Mouse (Mus musculus): ENCODE measurements around the gene Obsl1.

Obsl1 gene

GRCm38 (mm10) chr1:75505956-75506831 lies at the start of gene Obsl1:
Gene Obsl1 (minus strand): TSS chr1:75506452.
- DNase-seq (ENCODE audit: low read depth, low spot score): peak; percentile 18

- no peak for DNase-seq (ENCODE audit: low read depth, low spot score)
Measured at GRCm38 (mm10) chr1:75555680-75556079, 49.4 kb upstream of the Obsl1 start.

GRCm38 (mm10) chr1:75550586-75550985 lies 44.3 kb upstream of the Obsl1 start:
- DNase-seq (ENCODE audit: low read depth, low spot score): no peak

- no peak for DNase-seq (ENCODE audit: low read depth, low spot score)
Measured at GRCm38 (mm10) chr1:75549289-75550279, 43.3 kb upstream of the Obsl1 start.

- no peak for DNase-seq (ENCODE audit: low read depth, low spot score)
Measured at GRCm38 (mm10) chr1:75548871-75549270, 42.6 kb upstream of the Obsl1 start.

- no peak for DNase-seq (ENCODE audit: low read depth, low spot score)
Measured at GRCm38 (mm10) chr1:75548083-75548482, 41.8 kb upstream of the Obsl1 start.

GRCm38 (mm10) chr1:75547351-75547750 lies 41.1 kb upstream of the Obsl1 start:
- DNase-seq (ENCODE audit: low read depth, low spot score): no peak

GRCm38 (mm10) chr1:75545965-75546956 lies 40.0 kb upstream of the Obsl1 start, which contains the start of gene Slc4a3:
Gene Slc4a3 (plus strand): TSS chr1:75546266.
- DNase-seq (ENCODE audit: low read depth, low spot score): no peak

- DNase-seq (ENCODE audit: low read depth, low spot score): no peak
Measured at GRCm38 (mm10) chr1:75544351-75544750, 38.1 kb upstream of the Obsl1 start.

- DNase-seq (ENCODE audit: low read depth, low spot score): no peak
Measured at GRCm38 (mm10) chr1:75541496-75541895, 35.2 kb upstream of the Obsl1 start.

- no peak for DNase-seq (ENCODE audit: low read depth, low spot score)
Measured at GRCm38 (mm10) chr1:75538597-75539190, 32.4 kb upstream of the Obsl1 start.

- DNase-seq (ENCODE audit: low read depth, low spot score): no peak
Measured at GRCm38 (mm10) chr1:75537587-75537986, 31.3 kb upstream of the Obsl1 start.

GRCm38 (mm10) chr1:75533325-75534252 lies 27.3 kb upstream of the Obsl1 start:
- no peak for DNase-seq (ENCODE audit: low read depth, low spot score)

- DNase-seq (ENCODE audit: low read depth, low spot score): no peak
Measured at GRCm38 (mm10) chr1:75532280-75533172, 26.3 kb upstream of the Obsl1 start.

GRCm38 (mm10) chr1:75530546-75530945 lies 24.3 kb upstream of the Obsl1 start:
- DNase-seq (ENCODE audit: low read depth, low spot score): no peak

- no peak for DNase-seq (ENCODE audit: low read depth, low spot score)
Measured at GRCm38 (mm10) chr1:75524679-75525078, 18.4 kb upstream of the Obsl1 start.

- peak; percentile 89 for DNase-seq (ENCODE audit: low read depth, low spot score)
Measured at GRCm38 (mm10) chr1:75521321-75522031, 15.2 kb upstream of the Obsl1 start, which contains the start of gene Stk11ip. Gene Stk11ip (plus strand): TSS chr1:75521529.

- DNase-seq (ENCODE audit: low read depth, low spot score): no peak
Measured at GRCm38 (mm10) chr1:75519576-75519975, 13.3 kb upstream of the Obsl1 start.

Data from telencephalon, adult 2 months (tissue).